Mouse (Mus musculus) urinary bladder, postnatal 25 days (tissue): ENCODE results near the gene Prrt4.
"Not testable (repeated sequence)": the region's sequence is repeated elsewhere in the genome, so short reads cannot be mapped to it uniquely, and the experiment has no call there.

Experiments
- DNase-seq: peaks from one replicate; pipeline ENCODE4 v3.0.0; 2022; ENCODE audit warnings: low spot score

Gene Prrt4

GRCm38 (mm10) chr6:29198309-29199222 lies 19.2 kb upstream of the Prrt4 start:
- DNase-seq: peak; percentile 88

- no peak for DNase-seq
These were observed 16.7 kb upstream of the Prrt4 start for GRCm38 (mm10) chr6:29195846-29196698.

- no peak for DNase-seq
These were observed 15.8 kb upstream of the Prrt4 start for GRCm38 (mm10) chr6:29195146-29195545.

GRCm38 (mm10) chr6:29193961-29194750 lies 14.8 kb upstream of the Prrt4 start:
- no peak for DNase-seq

DNA sequence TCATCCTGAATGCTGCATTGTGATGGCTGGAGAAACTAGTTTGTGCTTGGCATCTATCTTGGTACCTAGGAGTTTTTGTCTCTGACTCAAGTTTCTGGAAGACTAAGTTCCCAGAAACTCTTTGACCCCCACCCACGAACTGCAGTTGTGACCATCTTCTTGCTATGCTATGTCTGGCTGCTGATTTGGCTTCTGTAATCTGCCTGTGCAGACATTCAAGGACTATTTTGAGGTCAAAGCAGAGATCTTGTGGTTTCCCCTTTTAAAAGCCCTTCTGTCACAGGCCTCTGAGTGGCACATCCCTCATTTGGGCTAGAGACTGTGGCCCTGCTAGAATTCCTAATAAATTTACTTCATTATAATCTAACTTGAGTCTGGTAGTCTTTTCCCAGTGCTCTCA lies 8.6 kb upstream of the Prrt4 start:
- DNase-seq: no peak

DNA sequence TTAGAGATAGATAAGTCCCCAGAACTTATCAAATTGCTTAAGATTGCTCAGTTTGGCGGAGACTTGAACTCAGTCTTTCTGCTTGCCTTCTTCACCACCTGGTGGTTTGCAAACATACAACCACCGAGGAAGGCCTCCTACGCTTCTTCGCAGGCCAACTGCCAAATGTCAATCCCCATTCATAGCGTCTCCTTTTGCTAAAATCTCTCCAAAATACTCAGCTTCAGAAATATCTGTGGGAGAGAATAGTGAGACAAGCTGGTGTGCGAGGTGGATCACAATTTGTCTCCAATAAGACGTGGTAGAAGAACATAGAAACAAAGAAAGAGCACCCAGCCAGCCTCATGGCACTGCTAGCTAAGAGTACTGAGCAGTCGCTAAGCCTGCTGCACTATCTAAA lies 459 bp upstream of the Prrt4 start:
- DNase-seq: no peak

DNA sequence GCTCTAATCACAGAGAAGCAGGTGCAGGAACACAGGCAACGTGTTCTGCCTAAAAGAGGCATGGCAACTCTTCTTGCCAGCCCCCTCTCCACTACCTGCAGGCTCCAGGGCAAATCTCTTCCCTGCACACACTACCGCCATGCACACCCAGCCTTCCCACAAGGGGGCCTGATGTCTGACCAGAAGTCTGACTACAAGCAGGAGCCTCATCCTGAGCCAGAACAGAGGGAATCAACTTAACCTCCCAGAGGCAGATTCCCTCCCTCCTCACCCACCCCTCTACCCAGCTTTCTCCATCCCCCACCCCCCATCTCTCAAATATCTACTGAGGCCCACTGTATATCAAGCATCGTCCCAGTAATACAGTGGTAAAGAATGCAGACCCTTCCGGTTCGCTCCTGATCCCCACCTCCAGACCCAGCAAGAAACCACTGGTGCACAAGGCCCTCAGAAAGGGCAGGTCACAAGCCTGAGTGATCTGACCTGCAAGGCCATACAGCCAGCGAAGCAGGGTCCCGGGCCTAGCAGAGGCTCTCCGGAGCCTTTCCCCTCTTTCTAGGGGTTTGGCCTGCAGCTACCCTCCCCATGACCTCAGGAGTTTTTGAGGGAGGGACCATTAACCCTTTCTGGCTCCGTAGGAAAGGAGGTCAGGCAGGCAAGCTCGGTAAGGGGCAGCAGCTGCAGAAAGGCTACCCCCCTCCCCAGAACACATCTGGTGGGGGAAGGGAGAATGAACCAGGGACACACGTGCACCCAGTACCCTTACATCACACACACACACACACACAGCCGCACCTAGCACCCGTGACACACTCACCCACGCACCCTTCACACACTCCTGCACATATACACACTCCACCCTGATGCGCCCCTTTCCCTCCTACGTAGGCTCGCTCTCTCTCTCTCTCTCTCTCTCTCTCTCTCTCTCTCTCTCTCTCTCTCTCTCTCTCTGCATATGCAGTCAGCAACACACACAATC lies 1.2 kb downstream of the Prrt4 start:
- DNase-seq: no peak

DNA sequence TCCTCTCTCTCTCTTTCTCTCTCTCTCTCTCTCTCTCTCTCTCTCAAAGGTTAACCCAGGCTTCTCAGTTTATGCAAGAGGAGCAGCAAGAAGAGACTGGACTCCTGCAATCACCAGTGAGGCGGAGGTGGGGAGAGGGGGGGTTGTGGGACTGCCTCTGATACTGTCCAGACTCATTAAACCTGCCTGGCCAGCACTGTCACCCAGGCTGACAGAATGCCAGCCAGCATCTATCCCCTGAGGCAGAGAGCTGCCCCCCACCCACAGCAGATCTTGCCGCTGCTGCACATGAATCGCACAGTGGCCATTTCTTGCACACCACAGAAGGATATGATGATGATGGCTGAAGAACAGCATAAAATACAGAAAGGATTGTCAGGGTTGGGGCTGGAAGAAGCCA lies 4.3 kb downstream of the Prrt4 start:
- DNase-seq: no peak

- DNase-seq: no peak
These were observed 5.0 kb downstream of the Prrt4 start for GRCm38 (mm10) chr6:29174368-29174767.

- DNase-seq: peak; percentile 74
These were observed 8.4 kb downstream of the Prrt4 start for GRCm38 (mm10) chr6:29170952-29171388.

DNA sequence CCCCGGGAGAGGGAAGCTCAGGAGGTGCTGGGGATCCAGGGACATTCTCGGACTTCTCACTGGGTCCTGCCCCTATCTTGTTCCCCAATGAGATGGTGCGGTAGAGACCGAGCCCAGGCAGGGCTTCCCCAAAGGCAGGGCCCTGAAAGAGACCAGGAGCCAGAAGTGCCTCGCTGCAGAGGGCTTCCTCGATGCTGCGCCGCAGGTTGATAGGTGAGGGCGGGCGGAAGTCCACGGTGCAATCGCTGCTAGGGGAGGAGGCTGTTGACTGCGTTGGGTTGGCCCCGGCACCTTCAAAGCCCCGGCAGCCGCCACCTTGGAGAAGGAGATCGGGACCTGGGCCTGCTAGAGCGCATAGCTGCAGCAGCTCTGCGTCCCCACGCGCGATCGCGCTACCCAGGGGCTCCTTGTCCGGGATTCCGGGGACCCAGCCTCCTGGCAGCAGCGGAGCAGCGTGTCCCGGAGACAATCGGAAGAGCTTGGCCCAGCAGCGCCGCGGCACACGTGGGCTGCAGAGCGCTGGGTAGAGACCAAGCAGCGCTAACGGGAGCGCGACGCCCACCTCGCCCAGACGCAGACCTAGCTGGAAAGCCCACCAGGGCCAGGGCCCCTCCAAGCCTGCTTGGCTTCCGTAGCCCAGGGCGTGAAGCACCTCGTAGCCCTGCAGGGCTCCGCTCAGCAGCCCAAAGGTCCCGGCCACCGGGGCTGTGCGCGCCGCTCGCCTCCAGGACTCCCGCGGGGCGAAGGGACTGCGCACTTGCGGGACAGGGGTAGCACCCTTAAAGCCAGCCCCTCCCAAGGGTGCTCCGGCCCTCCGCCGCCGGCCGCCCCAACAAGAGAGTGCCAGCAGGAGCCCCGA lies 9.1 kb downstream of the Prrt4 start:
- DNase-seq: peak; percentile 11

GRCm38 (mm10) chr6:29169675-29170062 lies 9.7 kb downstream of the Prrt4 start:
- no peak for DNase-seq

- DNase-seq: no peak
These were observed 10.5 kb downstream of the Prrt4 start for GRCm38 (mm10) chr6:29168871-29169270.

GRCm38 (mm10) chr6:29166196-29166595 lies 13.2 kb downstream of the Prrt4 start:
- no peak for DNase-seq

DNA sequence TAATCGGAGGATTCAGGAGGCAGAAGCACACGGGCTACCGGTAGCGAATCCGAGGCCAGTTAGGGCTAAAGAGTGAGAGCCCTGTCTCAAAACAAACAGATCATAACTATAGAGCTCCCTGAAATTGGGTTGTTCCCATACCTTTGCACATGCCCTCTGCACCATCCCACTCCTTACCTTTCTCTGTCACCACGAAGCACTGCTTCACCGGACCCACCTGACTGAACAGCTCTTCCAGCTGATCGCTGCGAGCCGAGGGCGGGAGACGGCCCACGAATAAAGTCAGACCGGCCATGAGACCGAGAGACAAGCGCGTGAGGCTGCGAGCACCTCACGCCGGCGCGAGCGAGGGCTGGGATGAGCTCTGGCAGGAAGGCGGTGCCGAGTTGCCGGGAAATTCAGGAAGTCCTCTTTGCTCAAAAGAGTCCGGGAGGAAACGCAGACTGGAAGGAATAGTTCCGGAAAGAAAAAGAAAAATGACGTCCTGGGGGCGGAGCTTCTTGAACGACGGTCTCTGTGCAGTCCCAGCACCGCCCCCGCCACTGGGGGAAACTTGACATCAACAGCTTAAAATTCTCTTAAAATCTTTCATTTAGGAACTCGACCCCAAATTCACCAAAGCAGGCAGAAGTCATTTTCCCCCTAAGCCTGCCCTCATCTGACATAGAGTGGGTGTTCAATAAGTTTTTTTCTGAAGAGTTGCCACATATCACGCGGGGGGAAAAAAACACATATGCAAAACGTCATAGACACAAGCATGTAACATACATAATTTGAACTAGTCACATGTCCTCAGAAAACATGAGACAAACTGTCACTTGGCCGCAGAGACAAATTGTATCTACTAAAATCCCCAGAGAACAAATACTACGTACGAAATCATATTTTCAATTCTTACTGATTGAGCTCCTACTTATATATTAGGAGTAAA lies 14.8 kb downstream of the Prrt4 start, which contains the start of gene Rbm28:
Rbm28 (minus strand) TSS at position 693 of the 931 bp plus-strand sequence.
- DNase-seq: peak; percentile 74

GRCm38 (mm10) chr6:29161291-29161690 lies 18.1 kb downstream of the Prrt4 start:
- DNase-seq: not testable (repeated sequence)

DNA sequence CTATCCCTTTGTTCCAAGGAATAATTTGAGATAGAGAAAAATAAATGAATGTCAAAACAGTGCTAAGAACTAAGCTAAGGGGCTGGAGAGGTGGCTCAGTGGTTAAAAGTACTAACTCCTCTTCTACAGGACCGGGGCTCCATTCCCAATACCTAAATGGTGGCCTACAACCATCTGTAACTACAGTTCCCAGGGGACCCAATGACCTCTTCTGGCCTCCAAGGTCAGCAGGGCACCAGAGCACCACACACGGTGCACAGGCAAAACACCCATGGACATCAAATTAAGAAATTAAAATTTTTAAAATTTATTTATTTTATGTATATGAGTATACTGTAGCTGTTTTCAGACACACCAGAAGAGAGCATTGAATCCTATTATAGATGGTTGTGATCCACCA lies 18.6 kb downstream of the Prrt4 start:
- no peak for DNase-seq

DNA sequence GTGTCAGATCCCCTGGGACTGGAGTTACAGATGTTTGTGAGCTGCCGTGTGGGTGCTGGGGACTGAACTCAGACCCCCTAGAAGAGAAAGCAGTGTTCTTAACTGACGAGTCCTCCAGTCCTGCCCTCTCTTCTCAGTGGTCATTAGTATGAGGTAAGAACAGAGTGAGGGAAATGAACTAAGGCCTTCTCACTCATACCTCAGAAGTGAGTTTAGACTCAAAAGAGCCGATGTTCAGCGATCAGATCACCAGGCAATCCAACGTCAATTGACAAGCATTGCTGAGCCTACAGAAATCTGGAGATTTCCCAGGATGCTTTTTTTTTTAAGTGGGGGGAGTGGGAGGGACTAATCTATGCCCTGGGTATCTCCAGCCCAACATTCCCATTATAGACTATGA lies 23.1 kb downstream of the Prrt4 start:
- DNase-seq: no peak

DNA sequence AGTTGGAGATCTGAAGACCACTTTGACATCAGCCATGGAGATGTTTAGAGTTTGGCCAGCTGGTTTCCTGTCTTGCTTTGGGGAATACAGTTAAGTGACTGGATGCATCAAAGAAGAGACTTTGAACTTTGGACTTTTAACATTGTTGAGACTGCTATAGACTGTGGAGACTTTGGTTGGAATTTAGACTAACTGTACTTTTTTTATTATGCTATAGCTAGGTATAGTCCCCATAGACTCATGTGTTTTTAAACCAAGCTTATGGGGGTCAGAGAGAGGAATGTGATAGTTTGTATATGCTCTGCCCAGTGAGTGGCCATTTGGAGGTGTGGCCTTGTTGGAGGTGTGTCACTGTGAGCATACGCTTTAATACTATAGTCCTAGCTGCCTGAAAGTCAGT lies 29.4 kb downstream of the Prrt4 start:
- no peak for DNase-seq
